Mouse (Mus musculus) bone marrow, adult 2 months (tissue): ENCODE results near the gene Polr3e.

Source experiments
- CTCF ChIP-seq: fragments of 200-500 bp; IDR thresholded peaks from 2 replicates; pipeline ENCODE4 v1.5.1; 2011; ENCODE audit warnings: low read length, control low read depth; ENCODE audit not compliant: control insufficient read depth, insufficient read depth
- POLR2A ChIP-seq: fragments of 200-500 bp; IDR thresholded peaks from 2 replicates; pipeline ENCODE4 v1.6.1; 2011; ENCODE audit warnings: low read depth, mild to moderate bottlenecking, control low read depth, low read length, borderline replicate concordance; ENCODE audit not compliant: control insufficient read depth

DNA sequence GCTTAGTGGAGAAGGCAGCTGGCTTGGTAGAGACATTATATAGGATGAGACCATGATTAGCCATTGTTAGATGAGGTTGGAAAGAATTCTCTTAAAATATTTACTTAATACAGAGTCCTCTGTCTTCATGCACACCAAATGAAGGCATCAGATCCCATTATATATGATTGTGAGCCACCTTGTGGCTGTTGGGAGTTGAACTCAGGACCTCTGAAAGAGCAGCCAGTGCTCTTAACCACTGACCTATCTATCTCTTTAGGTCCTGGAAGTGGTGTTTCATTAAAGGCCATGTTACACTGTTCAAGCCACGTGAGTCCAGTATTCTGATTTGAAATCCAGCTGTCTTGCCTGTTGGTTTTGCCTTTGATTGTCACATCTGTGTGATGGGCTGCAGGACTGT, 4.2 kb upstream of the Polr3e start:
- TF ChIP-seq CTCF (no peak), POLR2A (no peak)
